Mouse (Mus musculus): ENCODE measurements around the gene Erap1. TPM values are rescaled to one million over a fixed set of nuclear protein-coding genes. Genes with fewer than 3 reads are reported as not detected.
"Not testable (repeated sequence)": the region's sequence is repeated elsewhere in the genome, so short reads cannot be mapped to it uniquely, and the experiment has no call there.

The Erap1 gene
- polyA plus RNA-seq (2014; fragmentation: Nextera tagmentation; extraction: Ambion mirVana): 4.6 and 6.6 TPM in 2 replicates

DNA sequence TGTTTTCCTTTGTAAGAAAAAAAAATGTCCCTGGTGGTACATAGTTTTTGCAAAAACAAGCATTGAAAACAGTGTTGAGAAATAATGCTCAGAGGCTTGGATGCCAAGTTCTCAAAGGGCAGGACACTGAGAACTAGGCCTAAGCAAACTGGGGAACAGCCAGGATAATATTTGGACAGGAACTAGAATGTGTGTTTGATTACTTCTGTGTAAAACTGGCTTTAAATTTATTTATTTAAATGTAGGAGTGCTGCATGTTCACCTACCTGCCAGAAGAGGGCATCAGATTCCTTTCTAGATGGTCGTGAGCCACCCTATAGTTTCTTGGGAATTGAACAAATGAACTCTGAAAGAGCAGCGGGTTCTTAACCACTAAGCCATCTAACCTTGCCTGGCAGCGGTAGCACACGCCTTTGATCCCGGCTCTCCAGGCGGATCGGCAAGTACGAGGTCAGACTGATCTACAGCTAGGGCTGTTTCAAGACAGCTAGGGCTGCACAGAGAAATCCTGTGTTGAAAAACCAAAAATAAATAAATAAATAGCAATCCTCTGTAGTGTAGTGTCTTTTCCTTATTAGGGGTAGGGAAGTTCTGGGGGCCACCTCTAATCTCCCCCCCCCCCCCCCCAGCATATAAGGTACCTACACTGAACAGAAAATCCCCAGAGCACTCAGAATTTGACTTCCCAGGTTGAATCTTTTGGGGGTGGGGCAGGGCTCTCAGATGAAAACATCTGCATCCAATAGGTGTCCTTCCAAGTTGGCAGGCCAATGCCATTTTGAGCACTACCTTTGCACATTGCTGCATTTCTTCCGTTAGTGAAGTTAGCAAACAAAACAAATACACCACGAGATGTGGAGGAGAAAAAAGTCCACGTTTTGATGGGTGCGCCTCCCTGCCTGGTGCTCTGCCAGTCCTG is at the start of gene Erap1:
Gene Erap1, plus strand, starts transcription at position 776 of the 919 bp plus-strand sequence.
- peak; percentile 80 for DNase-seq (ENCODE audit: low spot score)
- Histone ChIP-seq H3K36me3 (replicated peaks; ENCODE audit: control insufficient read depth, insufficient read depth, low read depth, low read length) (no peaks in the 10 kb centered on the region), H3K9me3 (replicated peaks; ENCODE audit: control insufficient read depth, low read length) (no peaks in the 10 kb centered on the region), H3K4me3 (ENCODE audit: low read depth, low read length) (peak within 1 kb of the TSS; percentile 73), H3K4me1 (ENCODE audit: control insufficient read depth, insufficient read depth, low read length) (no peaks in the 10 kb centered on the region), H3K9ac (replicated peaks; ENCODE audit: low read length) (peak within 1 kb of the TSS; percentile 95), H3K27ac (replicated peaks; ENCODE audit: low read depth, low read length) (peak within 1 kb of the TSS; percentile 72), H3K4me2 (ENCODE audit: low read depth, low read length) (peak within 1 kb of the TSS; percentile 73), H3K27me3 (ENCODE audit: control insufficient read depth, insufficient read depth, low read length) (no peaks in the 10 kb centered on the region)
- WGBS: under 1% methylated on average over 12 of the region's 12 CpGs
- ATAC-seq (replicated peaks; ENCODE audit: insufficient number of reproducible peaks, low FRiP score, low TSS enrichment, low read depth): peak; percentile 76

DNA sequence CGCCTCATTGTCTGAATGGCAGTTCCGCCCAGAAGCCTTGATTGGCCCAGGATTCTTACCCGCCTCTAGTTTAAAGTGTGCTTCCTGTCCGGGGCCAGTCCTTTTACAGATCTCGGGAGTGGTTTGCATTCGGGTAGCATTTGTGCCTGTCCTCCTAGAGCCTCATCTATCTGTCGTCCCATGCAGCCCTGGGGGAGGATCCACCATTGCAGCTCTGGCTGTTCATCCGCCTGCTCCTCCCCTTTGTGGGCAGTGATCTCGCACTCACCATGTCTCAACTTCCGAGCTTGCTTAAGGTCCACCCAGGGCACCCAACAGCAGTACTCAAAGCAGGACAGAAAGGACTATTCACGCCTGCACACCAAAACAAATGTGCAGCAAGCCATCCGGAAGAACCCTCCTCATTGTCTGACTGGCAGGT is 48.0 kb upstream of the Erap1 start:
- H3K4me2 ChIP-seq (ENCODE audit: low read depth, low read length); H3K9ac ChIP-seq (replicated peaks; ENCODE audit: low read length); H3K4me3 ChIP-seq (ENCODE audit: low read depth, low read length); H3K36me3 ChIP-seq (replicated peaks; ENCODE audit: control insufficient read depth, insufficient read depth, low read depth, low read length); DNase-seq (ENCODE audit: low spot score); H3K9me3 ChIP-seq (replicated peaks; ENCODE audit: control insufficient read depth, low read length); H3K4me1 ChIP-seq (ENCODE audit: control insufficient read depth, insufficient read depth, low read length); H3K27ac ChIP-seq (replicated peaks; ENCODE audit: low read depth, low read length); ATAC-seq (replicated peaks; ENCODE audit: insufficient number of reproducible peaks, low FRiP score, low TSS enrichment, low read depth); H3K27me3 ChIP-seq (ENCODE audit: control insufficient read depth, insufficient read depth, low read length): not testable (repeated sequence)
- 53% methylated on average over 12 of the region's 12 CpGs for WGBS

DNA sequence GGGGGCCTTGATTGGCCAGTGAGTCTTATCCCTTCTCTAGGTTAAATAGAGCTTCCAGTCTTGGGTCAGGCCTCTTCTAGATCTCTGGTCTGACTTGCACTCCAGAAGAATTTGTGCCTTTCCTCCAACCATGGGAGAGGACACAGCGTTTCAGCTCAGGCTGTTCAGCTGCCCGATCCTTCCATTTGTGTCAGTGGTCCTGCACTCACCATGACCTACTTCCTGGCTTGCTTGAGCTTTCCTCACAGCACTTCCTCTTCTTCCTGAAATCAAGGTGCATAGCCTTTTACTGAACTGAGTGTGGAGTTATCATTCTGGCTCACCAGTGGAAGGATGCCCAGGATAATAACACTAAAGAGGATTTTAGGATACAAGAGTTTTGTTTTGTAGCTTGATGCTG is 47.5 kb upstream of the Erap1 start:
- H3K27ac ChIP-seq (replicated peaks; ENCODE audit: low read depth, low read length); H3K4me2 ChIP-seq (ENCODE audit: low read depth, low read length); H3K4me3 ChIP-seq (ENCODE audit: low read depth, low read length); H3K9ac ChIP-seq (replicated peaks; ENCODE audit: low read length); H3K9me3 ChIP-seq (replicated peaks; ENCODE audit: control insufficient read depth, low read length); H3K27me3 ChIP-seq (ENCODE audit: control insufficient read depth, insufficient read depth, low read length); H3K4me1 ChIP-seq (ENCODE audit: control insufficient read depth, insufficient read depth, low read length); ATAC-seq (replicated peaks; ENCODE audit: insufficient number of reproducible peaks, low FRiP score, low TSS enrichment, low read depth); H3K36me3 ChIP-seq (replicated peaks; ENCODE audit: control insufficient read depth, insufficient read depth, low read depth, low read length); DNase-seq (ENCODE audit: low spot score): not testable (repeated sequence)
- 82% methylated on average over 2 of the region's 2 CpGs for WGBS

DNA sequence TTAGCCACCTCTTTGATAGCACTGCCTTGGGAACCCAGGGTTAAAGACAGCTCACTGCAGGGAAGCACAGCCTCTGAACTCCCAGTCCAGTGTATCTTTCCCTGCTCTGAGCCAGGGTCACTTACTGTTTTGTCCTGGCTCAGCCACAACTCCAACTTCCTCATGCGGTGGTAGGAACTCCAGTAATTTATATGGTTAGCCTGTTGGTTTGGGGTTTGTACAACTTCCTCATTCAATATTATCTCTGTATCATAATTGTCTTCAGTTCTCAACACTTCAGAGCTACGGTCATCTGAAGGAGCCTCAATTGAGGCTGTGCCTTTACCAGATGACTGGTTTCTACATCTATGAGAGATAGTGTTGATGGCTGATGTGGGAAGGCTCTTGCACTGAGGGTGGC is 42.3 kb upstream of the Erap1 start:
- DNase-seq (ENCODE audit: low spot score); H3K9me3 ChIP-seq (replicated peaks; ENCODE audit: control insufficient read depth, low read length); H3K4me2 ChIP-seq (ENCODE audit: low read depth, low read length); H3K4me1 ChIP-seq (ENCODE audit: control insufficient read depth, insufficient read depth, low read length); H3K4me3 ChIP-seq (ENCODE audit: low read depth, low read length); H3K27ac ChIP-seq (replicated peaks; ENCODE audit: low read depth, low read length); H3K36me3 ChIP-seq (replicated peaks; ENCODE audit: control insufficient read depth, insufficient read depth, low read depth, low read length); H3K27me3 ChIP-seq (ENCODE audit: control insufficient read depth, insufficient read depth, low read length); ATAC-seq (replicated peaks; ENCODE audit: insufficient number of reproducible peaks, low FRiP score, low TSS enrichment, low read depth); H3K9ac ChIP-seq (replicated peaks; ENCODE audit: low read length): not testable (repeated sequence)
- 95% methylated on average over 2 of the region's 2 CpGs for WGBS

DNA sequence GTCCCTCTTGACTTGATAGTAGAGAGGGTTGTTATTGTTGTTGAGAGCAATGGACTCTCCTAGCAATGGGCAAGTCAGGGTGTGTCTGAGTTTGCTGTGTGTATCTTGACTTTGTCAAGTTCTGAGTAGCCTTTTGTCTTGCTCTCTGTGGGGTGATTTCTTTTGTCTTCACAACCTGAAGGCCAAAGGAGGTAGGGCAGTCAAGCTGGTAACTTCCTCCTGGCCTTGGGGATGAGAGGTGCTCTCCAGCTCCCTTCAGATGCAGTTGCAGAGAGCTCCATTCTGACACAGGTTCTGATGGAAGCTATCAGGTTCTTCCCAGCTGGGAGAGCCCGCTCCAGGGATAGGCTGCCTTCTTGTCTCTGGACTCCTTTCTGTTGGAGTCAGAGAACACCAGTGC is 37.6 kb upstream of the Erap1 start:
- H3K4me2 ChIP-seq (ENCODE audit: low read depth, low read length); H3K36me3 ChIP-seq (replicated peaks; ENCODE audit: control insufficient read depth, insufficient read depth, low read depth, low read length); H3K27ac ChIP-seq (replicated peaks; ENCODE audit: low read depth, low read length); H3K4me1 ChIP-seq (ENCODE audit: control insufficient read depth, insufficient read depth, low read length); H3K4me3 ChIP-seq (ENCODE audit: low read depth, low read length); DNase-seq (ENCODE audit: low spot score); ATAC-seq (replicated peaks; ENCODE audit: insufficient number of reproducible peaks, low FRiP score, low TSS enrichment, low read depth); H3K9ac ChIP-seq (replicated peaks; ENCODE audit: low read length); H3K27me3 ChIP-seq (ENCODE audit: control insufficient read depth, insufficient read depth, low read length); H3K9me3 ChIP-seq (replicated peaks; ENCODE audit: control insufficient read depth, low read length): not testable (repeated sequence)
- WGBS: no CpG with 5 or more reads among the region's 1 CpGs

DNA sequence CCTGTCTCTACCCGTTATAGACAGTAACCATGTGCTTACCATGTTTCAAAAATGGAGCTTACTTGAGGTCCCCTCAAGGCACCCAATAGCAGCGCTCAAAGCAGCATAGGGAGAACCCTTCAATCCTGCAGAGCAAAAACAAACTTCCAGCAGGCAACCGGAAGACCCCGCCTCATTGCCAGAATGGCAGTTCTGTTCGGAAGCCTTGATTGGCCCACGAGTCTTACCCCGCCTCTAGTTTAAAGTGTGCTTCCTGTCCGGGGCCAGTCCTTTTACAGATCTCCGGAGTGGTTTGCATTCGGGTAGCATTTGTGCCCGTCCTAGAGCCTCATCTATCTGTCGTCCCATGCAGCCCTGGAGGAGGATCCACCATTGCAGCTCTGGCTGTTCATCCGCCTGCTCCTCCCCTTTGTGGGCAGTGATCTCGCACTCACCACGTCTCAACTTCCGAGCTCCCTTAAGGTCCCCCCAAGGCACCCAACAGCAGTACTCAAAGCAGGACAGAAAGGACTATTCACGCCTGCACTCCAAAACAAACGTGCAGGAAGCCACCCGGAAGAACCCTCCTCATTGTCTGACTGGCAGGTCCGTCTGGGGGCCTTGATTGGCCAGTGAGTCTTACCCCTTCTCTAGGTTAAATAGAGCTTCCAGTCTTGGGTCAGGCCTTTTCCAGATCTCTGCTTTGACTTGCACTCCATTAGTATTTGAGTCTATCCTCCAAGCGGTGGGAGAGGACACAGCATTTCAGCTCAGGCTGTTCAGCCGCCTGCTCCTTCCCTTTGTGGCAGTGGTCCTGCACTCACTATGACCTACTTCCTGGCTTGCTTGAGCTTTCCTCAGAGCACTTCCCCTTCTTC is 22.0 kb upstream of the Erap1 start:
- Histone ChIP-seq H3K27ac (replicated peaks; ENCODE audit: low read depth, low read length) (peak overlapping the region; percentile 62; the same call in 1 of the 2 replicates), H3K4me2 (ENCODE audit: low read depth, low read length) (peak overlapping the region; percentile 41), H3K9ac (replicated peaks; ENCODE audit: low read length) (peak overlapping the region; percentile 57), H3K4me3 (ENCODE audit: low read depth, low read length) (peak overlapping the region; percentile 47)
- H3K4me1 ChIP-seq (ENCODE audit: control insufficient read depth, insufficient read depth, low read length); H3K27me3 ChIP-seq (ENCODE audit: control insufficient read depth, insufficient read depth, low read length); H3K36me3 ChIP-seq (replicated peaks; ENCODE audit: control insufficient read depth, insufficient read depth, low read depth, low read length); H3K9me3 ChIP-seq (replicated peaks; ENCODE audit: control insufficient read depth, low read length): not testable (repeated sequence)
- DNase-seq (ENCODE audit: low spot score) (peak; percentile 84), ATAC-seq (replicated peaks; ENCODE audit: insufficient number of reproducible peaks, low FRiP score, low TSS enrichment, low read depth) (peak; percentile 97)
- WGBS: 11% methylated on average over 22 of the region's 22 CpGs

DNA sequence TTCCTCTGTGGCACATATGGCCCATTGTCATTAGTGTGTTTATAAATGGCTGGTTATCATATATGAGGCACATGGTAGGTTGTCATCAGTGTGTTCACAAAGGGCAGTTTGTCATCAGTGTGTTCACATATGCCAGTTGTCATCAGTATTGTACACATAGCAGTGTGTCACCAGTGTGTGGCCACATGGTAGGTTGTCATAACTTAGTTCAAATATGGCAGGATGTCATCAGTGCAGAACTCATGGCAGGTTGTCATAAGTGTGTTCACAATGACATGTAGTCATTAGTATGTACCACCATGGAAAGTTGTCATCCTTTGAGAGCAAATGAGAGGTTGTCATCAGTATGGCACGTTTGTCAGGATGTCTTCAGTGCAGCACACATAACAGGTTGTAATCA is 7.0 kb upstream of the Erap1 start:
- Histone ChIP-seq H3K27me3 (ENCODE audit: control insufficient read depth, insufficient read depth, low read length) (no peaks in the 10 kb centered on the region), H3K4me1 (ENCODE audit: control insufficient read depth, insufficient read depth, low read length) (no peaks in the 10 kb centered on the region), H3K36me3 (replicated peaks; ENCODE audit: control insufficient read depth, insufficient read depth, low read depth, low read length) (no peaks in the 10 kb centered on the region), H3K4me2 (ENCODE audit: low read depth, low read length) (no peak overlapping the region), H3K4me3 (ENCODE audit: low read depth, low read length) (no peak overlapping the region), H3K9me3 (replicated peaks; ENCODE audit: control insufficient read depth, low read length) (no peaks in the 10 kb centered on the region), H3K9ac (replicated peaks; ENCODE audit: low read length) (no peak overlapping the region), H3K27ac (replicated peaks; ENCODE audit: low read depth, low read length) (no peak overlapping the region)
- ATAC-seq (replicated peaks; ENCODE audit: insufficient number of reproducible peaks, low FRiP score, low TSS enrichment, low read depth): no peak
- DNase-seq (ENCODE audit: low spot score): no peak
- 66% methylated on average over 1 of the region's 1 CpGs for WGBS

DNA sequence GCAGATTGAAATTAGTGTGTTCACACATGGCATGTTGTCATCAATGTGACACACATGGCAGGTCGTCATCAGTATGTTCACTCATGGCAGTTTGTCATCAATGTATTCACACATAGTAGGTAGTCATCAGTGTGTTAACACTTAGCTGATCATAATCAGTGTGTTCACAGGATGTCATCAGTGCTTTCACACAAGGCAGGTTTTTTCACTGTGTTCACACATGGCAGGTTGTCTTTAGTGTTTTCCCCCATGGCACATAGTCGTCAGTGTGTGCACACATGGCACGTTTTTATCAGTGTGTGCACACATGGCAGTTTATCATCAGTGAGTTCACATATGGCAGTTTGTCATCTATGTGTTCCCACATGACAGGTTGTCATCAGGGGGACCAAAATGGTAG is 6.5 kb upstream of the Erap1 start:
- WGBS: 81% methylated on average over 3 of the region's 3 CpGs
- Histone ChIP-seq H3K9ac (replicated peaks; ENCODE audit: low read length) (no peak overlapping the region), H3K9me3 (replicated peaks; ENCODE audit: control insufficient read depth, low read length) (no peaks in the 10 kb centered on the region), H3K27ac (replicated peaks; ENCODE audit: low read depth, low read length) (no peak overlapping the region), H3K4me3 (ENCODE audit: low read depth, low read length) (no peak overlapping the region), H3K27me3 (ENCODE audit: control insufficient read depth, insufficient read depth, low read length) (no peaks in the 10 kb centered on the region), H3K4me2 (ENCODE audit: low read depth, low read length) (no peak overlapping the region), H3K36me3 (replicated peaks; ENCODE audit: control insufficient read depth, insufficient read depth, low read depth, low read length) (no peaks in the 10 kb centered on the region), H3K4me1 (ENCODE audit: control insufficient read depth, insufficient read depth, low read length) (no peaks in the 10 kb centered on the region)
- DNase-seq (ENCODE audit: low spot score): no peak
- ATAC-seq (replicated peaks; ENCODE audit: insufficient number of reproducible peaks, low FRiP score, low TSS enrichment, low read depth): no peak
